Mouse (Mus musculus) left cerebral cortex, adult 8-10 months (tissue): ENCODE data around the gene Lclat1. TPM values are rescaled to one million over a fixed set of nuclear protein-coding genes. Genes with fewer than 3 reads are reported as not detected.

Experiments used
- DNase-seq, 2 experiments: peaks; one replicate each; pipeline ENCODE4 v3.0.0; 2022; ENCODE audit warnings: low spot score in 2 of 2
- total RNA-seq, 4 experiments: library from RNA; stranded (reverse); gene quantifications; 2 replicates each; pipeline ENCODE4 v1.2.4; 2022

The Lclat1 gene
- total RNA-seq, 4 experiments from 2014 or later: 34.4 to 39.2 (median 36.5) TPM

- no peak for DNase-seq
Measured at GRCm38 (mm10) chr17:73195074-73195723, 87.4 kb downstream of the Lclat1 start.

GRCm38 (mm10) chr17:73196139-73196538 lies 88.4 kb downstream of the Lclat1 start:
- no peak for DNase-seq

- no peak for DNase-seq
Measured at GRCm38 (mm10) chr17:73197724-73198123, 89.9 kb downstream of the Lclat1 start.

DNA sequence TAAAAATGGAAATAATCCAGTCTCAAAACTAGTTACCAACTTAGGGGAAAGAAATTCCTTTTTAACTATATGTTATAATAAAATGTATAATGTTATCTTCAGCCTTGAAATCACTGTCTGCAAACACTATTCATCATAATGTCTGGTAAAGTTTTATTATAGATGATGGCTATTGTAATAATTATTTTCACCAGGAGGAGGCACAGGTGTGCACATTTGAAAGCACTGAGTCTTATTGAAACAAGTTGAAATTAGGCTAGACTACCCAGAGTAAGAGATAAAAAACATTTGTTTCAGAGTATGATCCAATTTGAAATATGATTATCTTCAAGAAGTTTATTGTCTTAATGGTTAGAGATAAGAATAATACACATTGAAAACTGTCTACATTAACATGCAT lies 91.6 kb downstream of the Lclat1 start:
- DNase-seq: no peak

GRCm38 (mm10) chr17:73200380-73200779 lies 92.6 kb downstream of the Lclat1 start:
- no peak for DNase-seq

- no peak for DNase-seq
Measured at GRCm38 (mm10) chr17:73203642-73204332, 96.0 kb downstream of the Lclat1 start.

DNA sequence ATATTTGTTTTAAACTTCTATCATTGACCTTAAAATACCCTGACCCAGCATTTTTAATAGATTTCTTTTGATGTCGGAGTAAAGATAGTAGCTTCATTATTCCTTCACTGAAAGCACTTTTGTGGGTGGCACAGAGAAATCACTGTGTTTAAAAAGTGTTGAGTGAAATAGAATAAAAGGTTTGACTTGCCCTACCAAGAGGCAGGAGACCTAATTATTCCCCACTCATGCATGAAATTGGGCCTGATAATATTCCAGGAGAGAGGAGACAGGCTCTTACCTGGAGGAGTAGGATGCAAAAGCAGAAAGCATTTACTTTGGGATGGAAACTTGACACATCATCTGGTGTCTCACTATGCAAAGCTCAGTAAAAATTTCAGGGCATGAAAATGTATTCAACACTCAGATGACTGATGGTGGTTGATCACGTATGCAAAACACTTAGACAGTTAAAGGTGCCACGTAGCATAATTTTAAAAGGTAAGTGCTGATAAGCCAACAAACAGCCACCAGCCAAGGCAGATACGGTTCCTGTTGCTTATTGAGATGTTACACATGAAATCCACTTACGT lies 103.3 kb downstream of the Lclat1 start:
- no peak for DNase-seq

DNA sequence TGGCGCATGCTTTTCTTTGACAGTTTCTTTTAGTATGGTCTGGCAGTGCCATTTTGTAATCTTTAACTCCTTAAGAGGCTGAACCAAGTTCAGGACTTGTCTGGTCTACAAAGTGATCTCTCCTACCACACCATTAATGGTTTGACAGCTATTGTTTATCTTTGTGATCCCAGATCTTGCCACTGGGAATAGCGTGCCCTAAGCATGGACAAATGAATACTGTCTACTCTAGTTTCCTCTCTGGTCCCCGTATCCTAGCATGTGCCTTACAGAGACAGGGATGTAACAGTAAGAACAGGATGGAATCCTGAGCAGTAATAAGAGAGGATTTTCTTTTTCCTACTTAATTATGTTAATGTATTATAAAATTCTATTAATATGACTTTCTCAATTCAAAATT lies 105.0 kb downstream of the Lclat1 start:
- DNase-seq: no peak

DNA sequence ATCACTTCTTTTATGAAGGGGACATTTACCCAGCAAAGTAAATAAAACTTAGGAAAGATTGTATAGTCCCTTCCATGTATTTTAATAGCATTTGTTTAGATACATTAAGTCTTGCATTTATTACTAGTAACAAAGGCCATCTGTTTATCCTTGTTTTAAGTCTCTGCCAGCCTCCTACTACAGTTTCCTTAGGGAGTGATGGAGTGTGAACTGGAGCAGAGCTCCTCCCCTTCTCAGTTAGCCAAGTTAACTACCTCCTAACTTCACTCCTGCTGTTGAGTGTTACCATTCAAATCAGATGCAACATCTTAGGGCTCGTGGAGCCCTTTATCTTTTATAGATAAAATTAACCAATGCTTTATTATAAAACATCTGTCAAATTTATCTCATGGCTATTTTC lies 105.4 kb downstream of the Lclat1 start:
- no peak for DNase-seq

- no peak for DNase-seq
Measured at GRCm38 (mm10) chr17:73213677-73214076, 105.9 kb downstream of the Lclat1 start.

- no peak for DNase-seq
Measured at GRCm38 (mm10) chr17:73217274-73217673, 109.5 kb downstream of the Lclat1 start.

GRCm38 (mm10) chr17:73220746-73221145 lies 113.0 kb downstream of the Lclat1 start:
- DNase-seq: no peak

DNA sequence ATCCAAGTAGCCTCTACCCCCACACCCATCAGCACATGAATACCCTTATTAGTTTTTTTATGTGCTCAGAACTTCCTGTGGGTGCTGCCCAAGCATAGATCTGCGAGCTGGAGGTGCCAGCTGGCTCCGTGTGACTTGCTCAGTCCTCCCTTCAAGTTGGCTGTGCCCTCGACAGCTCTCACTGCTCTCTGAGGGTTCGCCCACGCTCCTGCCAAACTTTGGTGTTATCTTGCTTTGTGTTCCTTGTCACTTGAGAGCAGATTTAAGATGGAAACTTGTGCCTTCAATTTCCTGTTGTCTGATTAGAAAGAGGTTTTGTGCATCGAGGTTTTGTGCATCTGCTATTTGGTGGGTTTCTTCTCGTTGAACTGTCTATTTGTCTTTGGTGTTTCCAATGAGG lies 114.3 kb downstream of the Lclat1 start:
- DNase-seq: no peak

DNA sequence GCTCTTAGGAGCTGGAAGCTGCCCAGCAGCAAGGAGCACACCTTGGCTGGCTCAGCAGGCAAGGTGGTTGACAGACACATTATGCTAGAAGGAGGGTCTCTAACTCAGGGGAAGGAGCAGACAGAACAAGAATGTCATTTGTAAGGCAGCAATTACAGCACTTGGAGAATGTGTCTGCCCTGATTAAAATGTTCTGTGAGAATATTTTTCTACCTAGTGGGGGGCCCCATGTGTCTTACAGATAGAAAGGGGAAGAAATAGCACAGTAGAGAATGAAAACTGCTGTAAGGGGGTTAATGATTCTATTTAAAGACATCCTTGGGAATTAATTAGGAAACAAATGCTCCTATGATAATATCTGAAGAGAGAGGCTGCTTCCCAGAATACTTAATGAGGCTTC lies 117.7 kb downstream of the Lclat1 start:
- DNase-seq: no peak

DNA sequence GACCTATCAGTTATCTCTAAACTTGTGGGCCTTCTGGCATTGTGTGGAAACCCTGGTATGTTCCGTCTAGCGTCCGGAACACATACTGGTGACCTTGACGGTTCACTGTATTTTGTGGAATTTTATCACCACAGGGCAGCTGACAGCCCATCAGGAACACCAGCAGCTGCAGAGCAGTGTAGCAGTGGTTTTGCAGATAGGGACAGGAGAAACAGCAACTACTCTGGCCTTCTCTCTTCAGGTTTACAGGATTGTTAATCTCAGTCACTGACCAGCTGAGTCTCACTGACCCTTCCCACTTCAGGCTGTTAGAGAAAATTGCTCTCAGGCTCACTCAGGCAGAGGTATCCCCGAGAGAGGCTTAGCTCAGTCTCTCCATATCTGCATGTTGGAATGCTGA lies 118.2 kb downstream of the Lclat1 start:
- no peak for DNase-seq

DNA sequence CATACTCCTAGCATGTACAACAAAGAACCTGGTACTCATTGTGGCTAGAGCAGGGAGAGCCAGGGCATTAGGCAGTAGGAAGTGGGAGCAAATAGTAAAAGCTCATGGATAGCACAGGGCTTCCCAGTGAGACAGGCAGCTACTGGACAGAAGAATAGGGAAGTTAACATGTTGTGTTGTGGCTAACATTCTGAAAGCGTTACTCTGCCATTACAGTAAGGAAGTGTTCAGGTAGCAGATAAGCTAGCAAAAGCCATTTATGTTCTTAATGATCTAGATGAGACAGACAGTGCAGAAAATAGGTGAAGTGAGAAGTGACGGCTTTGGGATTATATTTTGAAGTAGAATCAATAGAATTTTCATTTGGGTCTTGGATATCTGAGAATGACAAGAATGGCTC lies 118.8 kb downstream of the Lclat1 start:
- DNase-seq: no peak

DNA sequence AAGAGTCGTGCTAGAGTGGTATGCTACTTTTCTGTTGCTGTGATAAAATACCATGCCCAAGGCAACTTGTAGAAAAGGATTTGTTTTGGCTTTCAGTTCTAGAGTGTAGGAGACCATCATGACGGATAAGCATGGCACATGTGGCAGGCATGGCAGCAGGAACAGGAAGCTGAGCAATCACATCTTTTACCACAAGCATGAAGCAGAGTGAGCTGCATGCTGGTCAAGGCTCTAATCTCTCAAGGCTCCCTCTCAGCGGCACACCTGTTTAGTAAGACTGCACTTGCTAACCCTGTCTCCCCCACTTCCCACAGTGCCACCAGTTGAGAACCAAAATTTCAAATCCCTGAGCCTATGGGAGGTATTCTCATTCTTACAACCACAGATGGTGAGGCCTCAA lies 119.6 kb downstream of the Lclat1 start:
- DNase-seq: no peak

- no peak for DNase-seq
Measured at GRCm38 (mm10) chr17:73229445-73230155, 121.8 kb downstream of the Lclat1 start.

DNA sequence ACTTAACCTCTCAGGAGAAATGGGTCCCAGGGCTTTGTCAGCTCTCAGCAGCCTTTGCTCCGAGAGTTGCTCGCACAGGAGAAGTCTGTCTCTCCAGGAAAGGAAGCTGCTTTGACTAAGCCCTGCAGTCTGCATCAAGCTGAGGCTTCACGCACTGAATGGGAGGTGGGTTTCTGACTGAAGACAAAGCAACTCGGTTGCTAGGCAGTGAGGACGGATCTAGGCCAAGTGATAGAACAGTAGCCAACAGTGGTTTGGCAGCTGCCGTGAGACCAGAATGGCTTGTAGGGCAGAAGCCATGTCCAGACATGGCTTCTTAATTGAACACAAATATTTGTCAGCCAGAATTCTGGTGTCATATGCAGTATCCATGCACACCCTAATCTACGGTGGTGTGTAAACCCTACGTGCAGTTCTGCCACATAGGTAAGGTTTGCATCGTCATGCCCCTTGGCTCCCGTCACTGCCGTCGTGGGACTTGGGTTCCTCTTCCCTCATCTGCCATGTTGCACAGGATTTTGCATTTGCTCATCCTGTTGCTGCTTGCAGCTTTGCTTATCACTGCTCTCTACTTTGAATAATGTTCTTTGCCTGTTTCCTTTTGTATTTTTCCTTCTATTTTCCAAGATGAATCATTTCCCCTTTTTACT lies 122.7 kb downstream of the Lclat1 start:
- no peak for DNase-seq

GRCm38 (mm10) chr17:73231337-73231736 lies 123.6 kb downstream of the Lclat1 start:
- no peak for DNase-seq

DNA sequence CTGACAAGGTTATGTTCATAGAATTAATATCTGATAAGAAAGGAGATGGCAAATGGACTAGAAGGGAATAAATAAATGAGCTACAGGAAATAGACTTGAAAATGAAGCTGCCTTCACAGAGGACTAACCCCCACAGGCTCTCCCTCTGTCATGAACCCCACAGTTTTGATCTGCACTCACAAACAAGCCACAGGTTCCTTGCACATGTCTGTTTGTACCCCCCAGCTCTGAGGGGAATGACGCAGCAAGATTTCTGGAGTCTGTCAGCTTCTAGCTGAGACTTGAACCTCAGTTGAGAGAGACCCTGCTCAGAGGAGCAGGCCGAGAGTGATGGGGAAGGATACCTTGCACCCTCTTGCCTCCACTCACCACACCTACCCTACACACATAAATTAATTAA lies 124.8 kb downstream of the Lclat1 start:
- no peak for DNase-seq

GRCm38 (mm10) chr17:73233975-73234374 lies 126.2 kb downstream of the Lclat1 start:
- DNase-seq: no peak
